Mouse (Mus musculus) T-helper 17 cell (primary cell): ENCODE measurements at regions not wholly inside any gene's neighbourhood (a gene's known extent, or its start where the extent isn't known, plus 50 kb on each side); places are given as distances from the start of the nearest gene placed in this dataset.

Experiments used
- in situ Hi-C, 2 experiments: fragments of 300-600 bp; cut with MboI, MseI; formaldehyde crosslinking; loops; 1 replicate in 1 of 2; 2 replicates in 1 of 2; pipeline ENCODE4 v1.15.1; 2025; ENCODE audit warnings: high pct_unique_total_duplicates in 2 of 2

DNA sequence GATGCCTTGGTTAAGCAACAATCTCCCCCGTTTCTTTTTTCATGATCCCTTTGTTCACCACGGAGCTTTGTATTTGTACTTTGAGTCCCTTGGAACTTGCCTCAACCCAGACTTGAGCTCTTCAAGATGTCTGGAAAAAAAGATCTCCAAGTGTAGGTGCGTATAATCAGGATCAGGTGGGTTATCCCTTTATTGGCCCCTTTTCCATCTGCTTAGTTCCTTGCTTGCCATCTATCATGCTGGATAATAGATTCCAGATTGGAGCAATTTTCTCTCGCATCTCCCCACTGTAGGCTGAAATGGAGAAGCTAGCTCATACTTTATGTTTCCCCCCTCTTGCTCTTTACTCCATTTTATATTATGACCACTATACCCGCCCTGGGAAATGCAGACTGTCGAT lies 474.5 kb upstream of the Rgma start:
- in situ Hi-C loops = no loop called here

DNA sequence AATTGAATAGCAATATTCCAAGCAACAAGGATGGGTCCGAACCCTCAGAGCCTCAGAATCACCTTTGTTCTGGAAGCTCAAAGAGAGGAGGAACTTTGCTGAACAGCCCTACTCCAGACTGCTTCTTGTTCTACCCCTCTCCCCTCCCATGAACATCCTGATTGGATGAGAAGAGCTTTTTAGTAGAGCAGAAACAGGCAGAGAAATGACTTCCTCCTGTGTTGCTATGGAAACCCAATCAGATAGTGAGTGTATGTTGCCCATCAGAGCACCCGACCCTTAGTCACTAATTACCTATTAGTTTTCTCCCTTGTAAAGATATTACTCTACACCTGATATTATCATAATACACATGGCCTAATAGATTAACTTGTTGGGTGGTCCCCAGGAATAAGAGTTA lies 469.4 kb upstream of the Rgma start:
- in situ Hi-C loops = no loop called here

DNA sequence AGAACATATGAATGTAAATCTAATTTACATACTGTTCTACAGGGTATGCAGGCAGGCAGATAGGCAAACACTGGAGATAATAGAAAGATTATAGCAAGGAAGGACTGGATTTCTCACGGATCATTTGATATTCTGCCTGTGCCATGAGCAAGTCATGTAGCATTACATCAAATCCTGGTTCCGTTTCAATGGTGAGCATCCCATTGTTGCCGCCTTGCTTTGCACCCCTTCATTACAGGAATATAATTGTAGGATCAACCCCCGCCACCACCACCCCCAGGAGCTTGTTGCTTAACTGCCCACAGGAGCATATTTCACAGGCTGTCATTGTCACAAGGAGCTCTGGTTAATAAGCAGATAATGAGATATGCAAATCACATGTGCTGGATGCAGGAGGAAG lies 468.8 kb upstream of the Rgma start:
- in situ Hi-C loops = no loop called here

DNA sequence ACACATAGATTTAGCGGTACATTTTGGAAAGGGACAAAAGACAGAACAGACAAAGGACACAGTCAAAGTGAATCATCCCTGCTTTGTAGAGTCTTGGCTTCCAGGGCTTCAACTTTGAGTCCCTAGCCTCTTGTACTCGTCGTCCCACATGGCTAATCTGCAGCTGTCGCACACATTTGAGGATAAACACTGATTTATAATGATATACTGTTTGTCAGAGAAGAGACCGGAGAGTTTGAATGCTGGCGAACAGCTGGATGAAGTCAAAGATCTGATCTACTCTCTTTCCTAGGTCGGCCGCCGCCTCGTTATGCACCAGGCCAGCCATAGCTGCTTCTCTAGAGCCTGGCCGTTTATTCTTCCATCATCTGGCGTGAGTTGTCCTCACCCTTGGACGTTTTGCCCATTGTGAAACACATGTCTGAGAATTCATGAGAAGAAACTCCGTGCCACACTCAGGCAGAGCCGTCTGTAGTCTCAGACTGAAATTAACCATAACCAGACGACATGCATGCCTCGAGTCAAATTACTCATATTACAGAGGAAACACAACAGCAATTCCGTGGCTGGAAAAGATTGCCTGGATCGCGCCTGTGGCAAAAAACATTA lies 448.4 kb upstream of the Rgma start:
- in situ Hi-C loops = no loop called here

DNA sequence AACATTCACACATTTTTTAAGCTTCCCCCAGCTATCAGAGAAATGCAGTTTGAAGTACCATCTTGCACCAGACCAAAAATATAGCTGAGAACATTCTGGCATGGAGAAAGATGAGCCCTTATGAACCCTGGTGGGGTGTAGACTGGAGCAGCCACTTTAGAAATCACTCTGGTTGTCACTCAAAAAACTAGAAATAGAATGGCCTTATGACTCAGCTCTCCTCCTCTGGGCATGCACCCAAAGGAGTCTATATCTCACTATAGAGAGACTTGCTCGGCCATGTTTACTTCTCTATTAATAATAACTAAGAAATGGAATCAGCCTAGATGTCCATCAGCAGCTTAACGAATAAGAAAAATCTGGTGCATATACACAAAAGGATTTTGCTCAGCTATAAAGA lies 436.5 kb upstream of the Rgma start:
- in situ Hi-C loops = no loop called here

DNA sequence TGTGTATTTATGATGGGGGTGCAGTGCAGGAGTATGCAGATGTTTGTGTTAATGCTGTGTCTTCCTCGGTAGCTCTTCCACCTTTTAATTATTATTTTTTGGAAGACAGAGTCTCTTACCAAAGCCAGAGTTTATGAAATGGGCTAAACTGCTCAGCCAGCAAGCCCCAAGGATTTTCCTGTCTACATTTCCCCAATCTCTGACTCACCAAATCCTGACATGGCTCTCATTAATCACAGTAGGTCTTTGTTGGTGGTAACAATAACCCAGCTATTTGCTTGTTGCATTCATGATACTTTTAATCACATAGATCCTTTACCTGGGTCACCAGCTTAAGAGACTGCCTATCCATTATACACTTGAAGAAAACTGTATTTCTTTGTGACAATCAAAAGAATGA lies 427.8 kb upstream of the Rgma start:
- in situ Hi-C loops = no loop called here

DNA sequence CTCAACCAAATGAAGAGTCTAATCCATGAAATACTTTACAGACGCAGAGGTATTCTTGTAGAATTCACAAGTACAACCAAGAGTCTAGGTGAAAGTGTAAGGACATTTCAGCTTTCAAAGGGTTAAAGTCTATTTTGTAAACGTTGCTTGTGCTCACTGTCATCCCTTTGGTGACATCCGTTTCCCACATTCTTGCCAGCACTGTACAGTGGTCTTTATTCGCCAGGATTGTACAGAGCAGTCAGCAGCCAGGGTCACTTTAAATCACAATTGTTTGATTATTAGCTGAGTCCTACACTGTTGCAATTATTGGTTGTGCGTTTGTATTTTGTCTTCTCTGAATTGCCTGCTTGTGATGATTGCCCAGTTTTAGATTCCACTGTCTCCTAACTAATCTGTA lies 427.3 kb upstream of the Rgma start:
- in situ Hi-C loops = no loop called here

DNA sequence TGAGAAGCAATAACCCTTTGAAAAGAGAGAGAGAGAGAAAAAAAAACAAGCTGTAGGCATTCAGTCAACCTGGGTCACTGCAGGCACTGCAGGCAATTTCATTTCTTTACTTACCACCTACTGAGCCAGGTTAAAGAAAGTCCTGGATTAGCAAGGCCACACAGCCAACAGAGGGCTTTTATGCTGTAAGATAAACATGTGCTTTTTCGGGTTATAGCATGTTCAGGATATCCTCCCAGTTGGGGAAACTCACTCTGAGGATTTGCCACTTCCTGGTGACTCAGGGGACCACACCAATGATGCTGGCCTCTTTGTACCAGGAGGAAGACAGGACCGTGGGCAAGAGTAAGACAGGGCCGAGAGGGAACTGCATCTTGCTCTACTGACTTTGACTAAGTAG lies 426.6 kb upstream of the Rgma start:
- in situ Hi-C loops = no loop called here

DNA sequence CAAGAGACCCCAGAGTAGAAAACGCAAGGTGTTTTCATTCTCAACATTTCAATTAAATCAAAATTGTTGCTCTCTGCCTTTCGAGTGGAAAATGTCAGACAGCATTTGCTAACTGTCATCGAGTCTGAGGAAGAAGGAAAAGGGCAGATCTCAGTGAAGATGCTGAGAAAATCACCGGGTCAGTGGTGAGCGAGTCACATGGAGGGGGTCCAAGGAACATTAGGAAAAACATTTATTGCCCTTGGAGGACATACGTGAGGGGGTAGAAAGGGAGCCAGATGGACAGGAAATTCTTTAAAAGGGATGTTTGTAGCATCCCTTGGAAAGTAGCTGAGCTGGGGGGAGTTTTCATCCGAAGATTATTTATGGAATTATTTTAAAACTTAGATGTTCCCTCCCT lies 425.4 kb upstream of the Rgma start:
- in situ Hi-C loops = no loop called here

DNA sequence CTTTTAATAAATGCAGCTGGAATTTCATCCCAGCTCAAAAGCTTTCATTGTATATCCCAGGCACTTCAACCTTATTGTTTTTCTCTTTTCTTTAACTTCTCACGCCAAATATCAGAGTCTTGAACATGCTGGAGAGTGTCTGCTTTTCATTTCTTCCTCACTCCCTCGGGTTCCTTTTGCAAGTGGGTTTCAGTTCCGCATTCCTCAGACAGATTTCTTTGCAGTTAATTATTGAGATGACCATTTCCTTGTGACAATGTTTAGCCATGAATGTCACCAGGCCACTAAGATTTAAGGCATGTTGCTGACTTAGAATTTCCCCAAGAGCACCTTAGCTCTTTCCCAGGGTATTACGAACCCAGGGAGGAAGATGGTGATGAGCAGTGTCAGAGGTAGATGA lies 417.6 kb upstream of the Rgma start:
- in situ Hi-C loops = no loop called here

DNA sequence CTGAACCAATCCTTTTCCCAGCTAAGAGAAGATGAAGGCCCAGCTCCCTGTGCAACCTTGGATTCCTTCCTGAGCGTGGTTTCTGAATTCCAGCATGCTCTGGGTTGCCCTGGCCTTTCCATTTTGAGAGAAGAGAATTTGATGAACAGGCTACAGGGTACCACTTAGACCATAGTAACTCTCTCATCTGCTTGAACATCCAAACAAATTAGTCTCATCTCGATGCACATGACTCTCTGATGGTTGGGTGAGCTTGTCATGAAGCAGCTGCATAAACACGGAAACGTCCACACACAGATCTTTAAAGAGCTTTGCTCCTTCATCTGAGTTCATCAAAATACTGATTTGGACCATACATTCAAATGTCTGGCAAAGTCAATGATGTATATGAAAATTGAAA lies 414.0 kb upstream of the Rgma start:
- in situ Hi-C loops = no loop called here

DNA sequence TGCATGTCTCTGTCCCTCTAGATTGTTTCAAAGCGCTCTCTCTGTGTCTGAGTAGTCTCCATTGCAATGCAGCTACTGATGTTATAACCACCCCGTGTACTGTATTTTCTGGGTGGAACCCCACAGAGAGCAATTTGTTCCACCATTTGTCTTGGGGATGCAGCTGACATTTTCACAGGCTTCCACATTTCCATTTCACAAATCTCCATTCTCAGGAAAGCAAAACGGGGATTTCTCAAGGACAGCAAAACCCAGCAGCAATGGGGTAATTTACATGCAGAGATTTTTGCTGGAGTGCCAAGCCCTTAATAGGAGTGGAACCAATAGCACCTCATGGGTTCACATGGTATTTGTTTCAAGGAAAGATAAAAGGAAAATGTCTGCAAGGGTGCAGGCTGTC lies 412.5 kb upstream of the Rgma start:
- in situ Hi-C loops = no loop called here

DNA sequence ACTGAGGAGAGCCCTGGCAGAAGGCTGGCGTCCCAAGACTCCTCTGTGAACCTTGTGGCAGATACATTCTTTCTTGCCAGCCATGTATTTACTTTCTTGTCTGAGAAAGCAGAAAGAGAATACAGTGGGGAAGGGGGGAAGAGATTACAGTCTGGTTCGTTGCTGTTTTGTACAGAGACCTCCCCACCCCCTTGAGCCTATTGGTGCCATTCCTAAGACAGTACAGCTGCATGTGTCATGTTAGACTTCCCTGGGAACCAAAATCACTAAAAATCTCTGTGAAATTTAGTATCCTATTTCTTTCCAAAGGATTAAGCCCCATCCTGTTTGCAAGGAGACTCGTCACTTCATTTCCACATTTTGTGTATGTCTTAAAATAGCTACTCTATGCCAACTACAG lies 411.4 kb upstream of the Rgma start:
- in situ Hi-C loops = no loop called here

DNA sequence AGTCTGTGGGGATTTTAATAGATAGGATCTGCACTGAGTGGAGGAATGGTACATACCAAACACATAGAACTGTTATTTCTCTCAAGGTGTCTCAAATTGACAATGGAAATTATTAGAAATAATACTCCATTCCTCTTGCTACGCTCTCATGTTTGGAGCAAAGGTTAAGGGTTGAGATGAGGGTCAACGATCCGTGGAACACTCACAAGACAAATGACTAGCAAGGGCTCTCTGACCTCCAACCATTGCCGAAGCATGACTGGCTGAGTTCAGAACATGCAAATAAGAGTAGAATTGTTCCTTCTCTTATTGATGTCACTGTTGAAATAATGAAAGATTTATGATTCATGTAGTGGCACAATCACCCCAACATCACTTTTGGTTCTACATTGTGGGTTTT lies 407.1 kb upstream of the Rgma start:
- in situ Hi-C loops = no loop called here

DNA sequence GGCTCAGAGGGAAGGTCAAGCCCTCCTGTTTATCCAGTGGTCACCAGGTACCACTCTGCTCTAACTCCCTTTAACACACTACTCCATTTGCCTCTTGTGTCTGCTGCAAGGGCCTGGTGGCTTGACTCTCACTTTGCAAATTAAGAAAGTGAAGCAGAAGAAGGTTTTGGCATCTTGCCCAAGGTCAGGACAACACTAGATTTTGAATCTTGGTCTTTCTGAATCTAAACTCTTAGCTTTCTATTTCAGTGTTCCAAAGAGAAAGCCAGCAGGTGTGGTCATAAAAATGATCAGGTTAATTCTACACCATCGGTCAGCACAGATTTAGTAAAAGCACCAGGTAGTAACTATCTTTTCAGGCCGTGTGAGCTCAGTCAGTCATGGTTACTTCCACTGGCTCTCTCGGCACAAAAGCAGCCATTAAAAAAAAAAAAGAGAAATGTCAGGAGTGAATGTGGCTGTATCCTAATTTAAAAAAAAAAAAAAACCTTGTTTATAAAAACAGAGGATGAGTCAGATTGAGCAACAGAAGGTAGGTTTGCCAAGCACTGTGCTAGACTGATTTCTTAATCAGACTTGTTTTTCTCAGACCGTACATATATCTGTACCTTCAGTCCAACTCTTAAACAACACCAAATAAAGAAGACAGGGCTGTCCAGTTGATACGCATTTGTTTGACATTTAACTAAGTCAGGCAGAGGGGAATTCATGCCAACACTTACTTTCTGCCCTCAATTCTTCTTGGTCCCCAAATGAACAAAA lies 403.6 kb upstream of the Rgma start:
- in situ Hi-C loops = no loop called here

DNA sequence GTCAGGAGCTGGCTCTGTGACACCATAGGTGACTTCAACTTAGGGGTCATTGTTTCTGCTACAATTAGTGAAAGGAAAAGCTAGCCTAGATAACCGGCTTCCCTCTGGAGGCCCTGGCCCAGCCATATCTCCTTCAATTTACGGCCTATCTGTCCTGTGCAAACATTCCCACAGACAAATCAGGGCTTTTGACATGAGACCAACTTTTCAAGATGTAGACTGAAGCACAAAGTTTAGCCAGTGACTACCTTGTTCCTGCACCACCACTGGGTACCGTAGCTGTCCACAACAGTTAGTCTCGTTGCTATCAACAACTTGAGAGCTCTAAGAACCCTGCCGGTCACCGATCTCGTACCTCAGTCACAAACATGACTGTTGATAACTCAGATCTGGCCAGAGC lies 402.9 kb upstream of the Rgma start:
- in situ Hi-C loops = no loop called here

DNA sequence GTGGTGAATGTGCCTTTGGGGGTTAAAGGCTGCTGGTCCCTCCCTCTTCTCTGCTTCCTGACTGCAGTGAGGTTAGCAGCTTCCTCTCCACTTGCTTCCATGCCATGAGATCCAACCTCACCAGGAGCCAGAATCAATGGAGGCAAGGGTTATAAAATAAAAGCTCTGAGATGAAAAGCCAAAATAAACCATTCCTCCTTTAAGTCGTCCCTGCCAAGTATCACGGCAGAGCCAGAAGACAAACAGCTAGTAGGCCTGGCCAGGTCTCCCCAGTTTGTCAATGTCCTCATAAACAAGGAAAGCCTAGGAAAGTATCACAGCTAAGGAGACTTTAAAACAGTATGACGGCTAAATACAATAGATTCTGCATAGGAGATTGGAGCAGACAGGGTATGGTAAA lies 401.5 kb upstream of the Rgma start:
- in situ Hi-C loops = no loop called here

DNA sequence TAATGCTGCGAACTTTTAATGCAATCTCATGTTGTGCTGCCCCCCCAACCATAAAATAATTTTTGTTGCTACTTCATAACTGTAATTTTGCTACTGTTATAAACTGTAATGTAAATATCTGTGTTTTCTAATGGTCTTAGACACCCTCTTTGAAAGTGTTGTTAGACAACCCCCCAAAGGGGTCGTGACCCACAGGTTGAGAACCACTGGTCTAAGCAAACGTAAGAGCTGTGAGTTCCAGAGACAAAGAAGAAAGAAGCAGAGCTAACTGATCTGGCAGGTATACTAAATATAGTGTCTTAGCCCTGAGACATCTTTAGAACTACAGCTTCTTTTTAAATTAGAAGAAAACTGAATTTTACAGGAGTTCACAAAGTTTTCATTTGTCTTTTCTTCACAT lies 400.9 kb upstream of the Rgma start:
- in situ Hi-C loops = no loop called here

DNA sequence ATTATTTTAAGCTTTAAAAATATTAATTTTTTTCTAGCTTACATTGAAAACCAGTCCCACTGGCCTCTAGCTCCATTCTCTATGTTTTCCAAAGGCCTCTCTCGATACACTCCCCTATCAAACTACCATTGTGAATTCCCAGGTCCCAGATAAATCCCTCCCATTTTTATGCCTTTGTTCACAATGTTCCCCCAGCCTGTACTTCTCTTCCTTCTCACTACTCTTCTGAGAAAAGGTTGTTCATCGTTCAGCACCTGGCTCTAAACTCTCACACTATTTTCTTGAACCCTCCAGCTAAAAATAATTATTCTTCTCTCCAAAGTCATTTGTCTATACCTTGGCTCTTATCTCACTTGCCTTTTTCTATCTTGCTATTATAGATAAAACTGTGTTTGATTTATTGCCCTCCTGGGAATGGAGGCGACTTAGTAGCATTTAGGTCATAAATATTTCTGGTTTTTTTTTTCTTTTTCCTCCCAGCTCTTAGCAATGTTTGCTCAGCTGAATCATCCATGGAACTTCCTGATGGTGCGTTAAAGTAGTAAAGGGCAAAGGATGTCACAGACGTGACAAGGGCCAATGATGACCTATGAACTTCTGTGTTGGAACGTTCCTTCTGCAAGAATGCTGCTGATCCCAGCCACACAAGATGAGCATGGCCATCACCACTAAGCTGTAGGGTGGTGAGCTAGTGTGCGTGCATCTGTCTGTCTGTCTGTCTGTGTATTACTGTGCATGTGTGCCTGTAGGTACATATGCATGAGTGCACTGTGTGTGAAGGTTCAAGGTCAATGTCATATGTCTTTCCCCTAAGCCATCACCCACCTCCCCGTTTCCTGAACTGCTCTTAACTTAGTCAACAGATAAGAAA lies 384.5 kb upstream of the Rgma start:
- in situ Hi-C loops = no loop called here

DNA sequence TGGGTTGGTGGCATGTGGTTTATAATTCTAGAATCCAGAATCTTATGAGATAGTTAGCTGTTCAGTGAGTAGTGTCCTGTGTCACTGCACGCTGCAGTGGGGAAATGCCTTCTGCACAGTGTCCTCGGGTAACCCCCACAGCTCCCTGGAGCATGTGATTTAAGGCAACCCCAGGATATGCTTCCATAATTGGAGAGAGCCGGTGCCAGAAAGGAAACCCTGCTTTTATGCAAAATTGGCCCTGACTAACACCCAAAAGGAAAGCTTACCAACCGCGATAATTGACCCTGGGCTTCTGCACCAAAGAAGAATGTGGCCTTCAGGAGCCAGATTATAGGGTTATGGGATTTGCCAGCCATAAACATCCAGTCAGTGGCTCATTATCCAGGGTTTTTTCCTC lies 376.9 kb upstream of the Rgma start:
- in situ Hi-C loops = no loop called here

DNA sequence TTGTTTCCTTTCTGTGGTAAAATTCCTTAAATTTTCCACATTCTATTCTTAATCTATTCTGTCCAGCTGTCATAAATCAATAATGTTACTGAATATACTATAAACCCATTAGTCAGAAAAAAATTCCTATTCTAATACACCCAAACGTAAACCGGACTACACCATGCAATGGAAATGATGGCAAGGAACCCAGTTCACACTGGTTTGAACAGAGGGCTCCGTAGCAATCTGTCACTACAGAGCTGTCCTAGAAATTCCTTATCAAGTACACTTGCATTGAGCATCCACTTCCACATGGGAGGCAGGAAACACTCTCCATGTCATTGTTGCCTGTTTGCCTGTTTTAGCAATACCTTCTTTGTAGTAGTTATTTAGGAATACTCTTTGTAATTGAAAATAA lies 356.2 kb upstream of the Rgma start:
- in situ Hi-C loops = no loop called here

DNA sequence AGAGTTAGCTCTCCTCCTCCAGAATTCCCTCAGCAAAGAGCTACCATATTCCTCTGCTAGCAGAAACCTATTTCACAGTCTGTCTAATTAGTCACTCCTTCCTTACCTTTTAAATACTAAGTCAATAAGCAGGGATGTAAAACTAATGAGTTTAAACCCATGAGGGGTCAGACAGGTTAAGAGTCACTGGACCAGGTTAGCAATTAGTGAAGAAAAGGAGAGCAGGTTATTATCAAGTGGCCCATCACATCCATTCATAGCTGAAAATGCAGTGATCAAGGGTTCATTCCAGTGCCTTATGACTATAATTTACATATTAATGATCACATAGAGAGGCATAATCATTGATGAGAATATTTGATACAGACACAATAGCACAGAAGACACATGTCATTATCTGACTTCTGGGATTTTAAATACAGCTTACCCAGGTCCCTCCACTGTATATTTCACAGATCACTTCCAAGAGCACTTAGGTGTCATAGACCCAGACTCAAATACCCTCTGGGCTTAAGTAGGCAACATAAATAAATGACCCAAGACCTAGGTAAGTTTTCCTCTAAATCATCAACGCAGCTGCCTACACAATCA lies 355.4 kb upstream of the Rgma start:
- in situ Hi-C loops = no loop called here
